Mouse (Mus musculus) left cerebral cortex, postnatal 36 days (tissue): ENCODE results near the gene Flot1. TPM values are rescaled to one million over a fixed set of nuclear protein-coding genes. Genes with fewer than 3 reads are reported as not detected.

Experiments used
- DNase-seq, 2 experiments: peaks; one replicate each; pipeline ENCODE4 v3.0.0; 2021 to 2022; ENCODE audit warnings: low spot score in 2 of 2, mixed read lengths in 1 of 2
- intact Hi-C: fragments of 180-260 bp; cut with DNase I; formaldehyde crosslinking; loops from one replicate; pipeline ENCODE4 v1.15.1; 2025
- total RNA-seq, 2 experiments: library from RNA; stranded (reverse); gene quantifications; 2 replicates each; pipeline ENCODE4 v1.2.3; 2021

The Flot1 gene
- total RNA-seq, 2 experiments from 2014 or later = 146 to 149 TPM

- intact Hi-C loops = no loop called here
- DNase-seq = no peak
Observed at GRCm38 (mm10) chr17:35860831-35861197, 37.8 kb downstream of the Flot1 start.

GRCm38 (mm10) chr17:35861198-35861857 is 38.3 kb downstream of the Flot1 start, which contains the start of gene Nrm:
TSS of gene Nrm (plus strand) at chr17:35861318.
- intact Hi-C loops = no loop called here

GRCm38 (mm10) chr17:35864832-35865353 is 41.9 kb downstream of the Flot1 start:
- DNase-seq = no peak
- intact Hi-C loops = no loop called here

More at GRCm38 (mm10) chr17:35861198-35861857, 38.3 kb downstream of the Flot1 start, which contains the start of gene Nrm:
- DNase-seq = peak; percentile 91 to 93

GRCm38 (mm10) chr17:35865481-35866280 is 42.7 kb downstream of the Flot1 start, which contains the start of gene Ppp1r18:
TSS of gene Ppp1r18 (plus strand) at chr17:35865593.
- peak in 1 of 2 experiments; percentile 37 for DNase-seq
- intact Hi-C loops = no loop called here

GRCm38 (mm10) chr17:35866281-35866831 is 43.3 kb downstream of the Flot1 start:
- DNase-seq = peak; percentile 38 to 39
- intact Hi-C loops = no loop called here

- DNase-seq = no peak
- intact Hi-C loops = no loop called here
Observed at GRCm38 (mm10) chr17:35866911-35867890, 44.2 kb downstream of the Flot1 start.

GRCm38 (mm10) chr17:35868165-35868820 is 45.3 kb downstream of the Flot1 start:
- intact Hi-C loops = no loop called here
- no peak for DNase-seq

GRCm38 (mm10) chr17:35868961-35869345 is 45.9 kb downstream of the Flot1 start:
- no peak for DNase-seq
- intact Hi-C loops = no loop called here

- intact Hi-C loops = no loop called here
- no peak for DNase-seq
Observed at GRCm38 (mm10) chr17:35869346-35870067, 46.5 kb downstream of the Flot1 start.

- DNase-seq = peak in 1 of 2 experiments; percentile 37
- intact Hi-C loops = no loop called here
Observed at GRCm38 (mm10) chr17:35870151-35870883, 47.3 kb downstream of the Flot1 start.

- DNase-seq = no peak
- intact Hi-C loops = no loop called here
Observed at GRCm38 (mm10) chr17:35870884-35871696, 48.1 kb downstream of the Flot1 start.

GRCm38 (mm10) chr17:35873774-35874519 is 50.9 kb downstream of the Flot1 start:
- intact Hi-C loops = loop anchor here (2.0 kb wide), 3 partner anchors 37 to 135 kb away; no protein-coding TSS in a partner anchor
- DNase-seq = peak; percentile 85

GRCm38 (mm10) chr17:35874721-35875120 is 51.7 kb downstream of the Flot1 start:
- intact Hi-C loops = loop anchor here (2.0 kb wide), 1 partner anchor 46 kb away; no protein-coding TSS in a partner anchor
- peak; percentile 59 to 70 for DNase-seq

- peak; percentile 95 to 96 for DNase-seq
- intact Hi-C loops = no loop called here
Observed at GRCm38 (mm10) chr17:35879245-35880057, 56.4 kb downstream of the Flot1 start, which contains the start of gene Dhx16. TSS of gene Dhx16 (plus strand) at chr17:35879819.
